Comparison of ENCODE assay signal across 11 mouse cellular contexts in genomic region chr16:31638393-31638792, GRCm38 (mm10). TPM values are rescaled to one million over a fixed set of nuclear protein-coding genes. Genes with fewer than 3 reads are reported as not detected.
DNase-seq lines count a peak whose midpoint lies in the region; ATAC-seq lines count a peak whose summit lies in the region.
"Had no signal": no experiment of that assay in that cellular context is flagged by ENCODE, and none has a peak within 500 bp of the region (broad histone marks: within the 10 kb centered on the region; RNA-seq: fewer than 3 reads in every experiment).

No protein-coding gene starts in this region.

- H3K4me2 ChIP-seq in heart, embryonic 15.5 days: peak overlapping the region; percentile 37
- peak overlapping the region; percentile 37; the same call in 1 of the 2 replicates for H3K4me2 ChIP-seq in lung, embryonic 16.5 days (ENCODE audit: low read depth, low read length)
- H3K4me2 ChIP-seq: embryonic facial prominence, embryonic 13.5 days; midbrain, embryonic 11.5 days had no signal

- ATAC-seq in heart, embryonic 15.5 days (replicated peaks; ENCODE audit: insufficient number of reproducible peaks, insufficient read depth, low FRiP score, low read depth): no peak
- ATAC-seq in lung, embryonic 16.5 days (ENCODE audit: low read depth): peak; percentile 72
- ATAC-seq in monocyte, adult 5-6 weeks (replicated peaks; ENCODE audit: insufficient number of reproducible peaks, low FRiP score, low TSS enrichment, poor library complexity, severe bottlenecking): no peak

- H3K27me3 ChIP-seq in heart, embryonic 15.5 days: no peaks in the 10 kb centered on the region
- H3K27me3 ChIP-seq in lung, embryonic 16.5 days (ENCODE audit: control insufficient read depth, insufficient read depth, low read depth, low read length): no peaks in the 10 kb centered on the region
- H3K27me3 ChIP-seq: embryonic facial prominence, embryonic 13.5 days had no signal

- H3K27ac ChIP-seq in heart, embryonic 15.5 days: no peak overlapping the region
- H3K27ac ChIP-seq in lung, embryonic 16.5 days (ENCODE audit: low read length): peak overlapping the region; percentile 13; the same call in 1 of the 2 replicates
- H3K27ac ChIP-seq: embryonic facial prominence, embryonic 13.5 days had no signal

- no peak overlapping the region for H3K4me3 ChIP-seq in heart, embryonic 15.5 days
- 0 out of 2 replicates have a peak overlapping the region, but pooled peaks have one; percentile 12 for H3K4me3 ChIP-seq in lung, embryonic 16.5 days (ENCODE audit: low read length)
- H3K4me3 ChIP-seq: embryonic facial prominence, embryonic 13.5 days had no signal

- intact Hi-C loops in heart, postnatal 25 days (cut with DNase I): no loop called here

- 39% methylated on average over 7 of the region's 7 CpGs for WGBS in heart, embryonic 15.5 days
- WGBS in lung, embryonic 16.5 days: 30% methylated on average over 7 of the region's 7 CpGs

- no peaks in the 10 kb centered on the region for H3K9me3 ChIP-seq in heart, embryonic 15.5 days (replicated peaks)
- H3K9me3 ChIP-seq in lung, embryonic 16.5 days (ENCODE audit: control insufficient read depth, low read length): no peaks in the 10 kb centered on the region
- H3K9me3 ChIP-seq: embryonic facial prominence, embryonic 13.5 days had no signal

- H3K9ac ChIP-seq in heart, embryonic 15.5 days: 0 out of 2 replicates have a peak overlapping the region, but pooled peaks have one; percentile 12
- H3K9ac ChIP-seq in lung, embryonic 16.5 days (ENCODE audit: low read length): peak overlapping the region; percentile 32; the same call in 1 of the 2 replicates
- H3K9ac ChIP-seq: embryonic facial prominence, embryonic 13.5 days had no signal

- H3K36me3 ChIP-seq in heart, embryonic 15.5 days: no peaks in the 10 kb centered on the region
- no peaks in the 10 kb centered on the region for H3K36me3 ChIP-seq in lung, embryonic 16.5 days (ENCODE audit: control insufficient read depth, insufficient read depth, low read length)
- H3K36me3 ChIP-seq: embryonic facial prominence, embryonic 13.5 days had no signal

- H3K4me1 ChIP-seq in heart, embryonic 15.5 days (replicated peaks): peaks cover 6% of the 10 kb centered on the region
- 0 out of 2 replicates have a peak, but pooled peaks cover 3% of the 10 kb centered on the region for H3K4me1 ChIP-seq in lung, embryonic 16.5 days (replicated peaks; ENCODE audit: control insufficient read depth, insufficient read depth, low read length)

- DNase-seq in heart, adult 9 months (ENCODE audit: low spot score in 2 of 2): peak; percentile 8 to 22
- no peak for DNase-seq in heart, postnatal 25 days (ENCODE audit: low spot score)
- DNase-seq in NIH3T3 (ENCODE audit: low read depth): peak; percentile 58
- no peak for DNase-seq in frontal cortex, adult 2 months (ENCODE audit: extremely low spot score in 1 of 2, low spot score in 1 of 2)
- no peak for DNase-seq in adrenal gland, postnatal 4 days (ENCODE audit: low spot score in 2 of 2)
- DNase-seq: adrenal gland, postnatal 14 days had no signal

RNA-seq across cellular contexts. Expression of gene Dlg1, which starts 24.9 kb away (rescaled TPM):
- 10 to 100 TPM; 41.7 to 41.8 TPM for total RNA-seq in heart, postnatal 25 days (2021)
- polyA plus RNA-seq in heart, embryonic 15.5 days (2015; fragmentation: Nextera tagmentation; extraction: Ambion mirVana): 12.4 and 14.1 TPM in 2 replicates
- polyA plus RNA-seq in lung, embryonic 16.5 days (2015; fragmentation: Nextera tagmentation; extraction: Ambion mirVana): 23.9 and 25.2 TPM in 2 replicates
- total RNA-seq in monocyte, adult 5-6 weeks (2017): 66.7 to 92.9 TPM (median 70.2 TPM) in 3 replicates
- polyA plus RNA-seq in frontal cortex, adult 2 months (2012; rRNA removed): 87.8 and 88.0 TPM in 2 replicates
- 10 to 100 TPM; 65.4 to 78.0 TPM for total RNA-seq in adrenal gland, postnatal 4 days (2021)

Comparison
In these comparisons a context has a peak if more than half of its experiments do, and no peak if none do; other contexts are left out.
1. DNase-seq: peak in heart, adult 9 months (2 of 2) and NIH3T3 (single experiment); none in heart, postnatal 25 days (single experiment), frontal cortex, adult 2 months (0 of 2) and adrenal gland, postnatal 4 days (0 of 2).